Mouse (Mus musculus): ENCODE results near the gene Erf.

The Erf gene

DNA sequence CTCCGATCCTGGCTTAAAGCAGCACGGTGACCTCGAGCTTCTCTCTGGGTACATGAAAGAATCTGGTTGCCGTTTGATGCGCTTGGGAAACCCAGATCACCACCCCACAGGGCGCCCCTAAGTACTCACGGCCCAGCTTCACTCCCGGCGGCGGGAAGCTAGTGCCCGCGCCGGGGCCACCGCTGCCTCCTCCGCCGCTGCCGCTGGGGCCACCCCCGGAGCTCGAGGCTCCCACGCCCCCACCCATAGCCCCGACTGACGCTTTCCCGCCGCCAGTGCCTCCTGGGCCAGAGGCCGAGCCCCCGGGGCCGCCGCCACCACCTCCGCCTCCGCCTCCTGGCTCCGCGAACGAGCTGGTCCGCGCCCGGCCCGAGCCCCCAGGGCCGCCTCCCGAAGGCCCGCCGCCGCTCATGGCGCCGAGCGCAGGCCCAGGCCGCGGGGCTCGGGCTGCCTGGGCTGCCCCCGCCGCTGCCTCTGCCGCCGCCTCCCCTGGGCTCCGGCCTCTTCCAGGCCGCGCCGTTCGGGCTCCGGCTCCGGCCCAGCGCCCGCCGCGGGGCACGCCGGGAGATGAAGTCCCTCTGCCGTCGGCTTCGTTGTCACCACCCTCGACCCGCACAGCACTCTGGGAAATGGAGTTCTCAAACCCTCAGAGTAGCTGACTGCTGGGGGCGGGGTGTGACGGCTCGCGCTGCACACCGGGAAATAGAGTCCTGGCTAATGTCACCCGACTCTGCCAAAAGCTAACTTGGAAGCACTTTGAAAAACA is 13.1 kb downstream of the Erf start, which contains the start of gene Gsk3a:
TSS of gene Gsk3a (minus strand) at position 603 of the 766 bp plus-strand sequence.
- peak; percentile 99 for DNase-seq

DNA sequence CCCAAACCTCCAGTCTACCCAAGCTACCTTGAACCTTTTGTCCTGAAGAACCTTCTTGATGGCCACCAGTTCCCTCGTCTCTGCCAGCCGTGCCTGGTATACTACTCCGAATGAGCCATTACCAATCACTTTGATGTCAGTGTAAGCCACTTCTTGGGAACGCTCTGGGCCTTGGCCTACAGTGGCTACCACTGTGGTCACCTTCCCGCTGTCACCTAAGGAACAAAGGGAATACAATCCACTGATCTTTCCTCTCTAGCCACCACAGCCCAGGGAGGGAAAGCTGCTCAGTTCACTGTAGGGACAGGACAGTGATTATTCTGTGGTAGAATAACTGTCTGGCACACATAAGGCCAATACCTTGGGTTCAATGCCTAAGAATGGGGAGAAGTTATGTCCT is 15.0 kb downstream of the Erf start:
- DNase-seq, result no peak

DNA sequence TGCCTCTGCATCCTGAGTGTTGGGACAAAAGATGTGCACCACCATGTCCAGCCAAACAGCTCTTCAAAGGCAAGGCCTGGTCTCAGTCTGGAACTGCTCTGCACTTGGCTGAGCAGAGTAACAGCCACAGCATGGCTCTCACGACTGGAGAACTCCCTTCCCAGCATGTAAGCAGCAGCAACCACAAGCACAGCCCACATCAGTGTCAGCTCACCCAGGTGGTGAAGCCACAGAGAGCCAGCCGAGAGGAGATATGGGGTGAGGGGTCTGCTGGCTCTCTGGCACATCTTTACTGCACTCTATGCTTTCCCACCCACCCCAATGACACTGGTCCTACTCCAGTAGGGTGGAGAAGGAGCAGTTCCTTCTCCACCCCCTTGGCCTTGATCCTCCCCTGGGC is 17.5 kb downstream of the Erf start:
- DNase-seq, result no peak

DNA sequence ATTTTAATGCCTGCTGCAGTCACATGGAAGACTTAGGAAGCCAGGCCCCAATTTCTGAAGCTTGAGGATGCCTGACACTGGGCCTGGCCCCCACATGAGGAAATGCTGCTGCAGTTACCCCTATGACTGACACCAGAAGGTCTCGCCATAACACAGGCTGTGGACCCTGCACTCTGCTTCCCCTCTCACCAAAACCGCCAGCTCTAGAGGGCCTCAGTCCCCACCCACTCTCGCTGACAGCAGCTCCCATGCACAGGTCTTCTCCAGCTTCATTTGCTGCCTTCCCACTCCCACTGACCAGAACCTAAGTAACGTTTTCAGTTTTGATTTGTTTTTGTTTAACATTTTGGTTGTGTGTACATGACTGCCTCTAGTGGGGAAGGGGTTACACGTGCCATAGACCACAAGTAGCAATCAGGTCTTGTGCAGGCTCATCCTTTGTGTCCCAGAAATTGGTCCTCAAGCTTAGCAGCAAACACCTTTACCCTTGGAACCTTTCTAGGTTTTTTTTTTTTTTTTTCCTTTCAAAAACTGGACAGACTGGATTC is 18.4 kb downstream of the Erf start:
- no peak for DNase-seq

DNA sequence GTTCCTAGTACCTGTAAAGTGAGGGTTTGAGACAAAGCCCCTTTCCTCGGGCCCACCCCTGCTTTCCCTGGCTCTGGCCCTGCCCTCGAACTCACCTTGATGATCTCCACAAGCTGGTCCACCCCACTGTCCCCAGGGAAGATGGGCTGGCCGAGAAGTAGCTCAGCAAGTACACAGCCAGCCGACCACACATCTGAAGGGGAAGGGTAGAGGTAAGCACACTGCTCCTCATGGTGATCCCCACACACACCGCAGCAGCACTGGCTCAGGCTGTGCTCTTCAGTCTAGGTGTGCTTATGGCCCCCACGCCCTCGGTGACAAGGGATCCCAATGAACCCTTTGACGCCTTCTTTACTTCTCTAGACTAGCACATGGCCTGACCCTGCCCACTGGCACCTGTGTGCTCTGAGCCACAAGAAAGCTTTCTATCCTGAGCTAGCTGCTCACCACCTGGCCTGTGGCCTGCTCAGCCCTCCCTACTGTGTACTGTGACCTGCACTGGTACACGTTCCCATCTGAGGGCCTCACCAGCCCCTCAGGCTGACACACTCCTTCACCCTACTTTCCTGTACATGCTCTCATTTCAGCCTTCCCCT is 19.8 kb downstream of the Erf start:
- DNase-seq, result no peak

DNA sequence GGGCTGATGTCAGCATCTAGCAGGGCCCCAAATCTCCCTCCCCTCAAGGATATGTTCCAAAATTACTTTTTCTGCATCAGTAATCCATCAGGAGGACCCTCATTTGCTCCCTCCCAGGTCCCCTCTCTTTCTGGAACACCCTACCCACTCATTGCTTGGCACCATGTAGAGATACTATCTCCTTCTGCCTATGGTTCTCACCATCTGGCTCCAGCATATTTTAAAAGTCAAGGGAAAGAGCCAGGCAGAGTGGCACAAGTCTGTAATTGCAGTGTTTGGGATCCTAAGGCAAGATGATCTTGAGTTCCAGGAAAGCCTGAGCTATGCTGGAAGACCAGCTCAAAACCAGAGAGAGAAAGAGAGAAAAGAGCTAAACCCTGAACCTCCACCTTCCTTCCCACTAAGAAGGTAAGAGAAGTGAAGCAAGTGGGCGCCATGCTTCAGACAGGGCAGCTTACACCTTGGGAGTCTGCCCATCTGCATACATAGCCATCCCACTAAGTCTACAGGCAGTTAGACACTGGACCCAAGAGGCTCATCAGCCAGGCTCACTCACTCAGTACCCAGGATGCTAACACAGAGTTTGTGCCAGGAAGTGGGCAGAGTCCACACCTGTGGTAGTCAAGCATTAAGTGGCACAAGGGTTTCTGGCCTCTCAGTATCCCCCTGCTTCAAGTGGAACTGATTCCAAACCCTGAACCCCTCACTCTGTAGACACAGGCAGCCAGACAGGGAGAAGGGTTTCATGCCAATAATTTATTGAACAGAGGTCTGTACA is 22.8 kb downstream of the Erf start:
- DNase-seq, result no peak

DNA sequence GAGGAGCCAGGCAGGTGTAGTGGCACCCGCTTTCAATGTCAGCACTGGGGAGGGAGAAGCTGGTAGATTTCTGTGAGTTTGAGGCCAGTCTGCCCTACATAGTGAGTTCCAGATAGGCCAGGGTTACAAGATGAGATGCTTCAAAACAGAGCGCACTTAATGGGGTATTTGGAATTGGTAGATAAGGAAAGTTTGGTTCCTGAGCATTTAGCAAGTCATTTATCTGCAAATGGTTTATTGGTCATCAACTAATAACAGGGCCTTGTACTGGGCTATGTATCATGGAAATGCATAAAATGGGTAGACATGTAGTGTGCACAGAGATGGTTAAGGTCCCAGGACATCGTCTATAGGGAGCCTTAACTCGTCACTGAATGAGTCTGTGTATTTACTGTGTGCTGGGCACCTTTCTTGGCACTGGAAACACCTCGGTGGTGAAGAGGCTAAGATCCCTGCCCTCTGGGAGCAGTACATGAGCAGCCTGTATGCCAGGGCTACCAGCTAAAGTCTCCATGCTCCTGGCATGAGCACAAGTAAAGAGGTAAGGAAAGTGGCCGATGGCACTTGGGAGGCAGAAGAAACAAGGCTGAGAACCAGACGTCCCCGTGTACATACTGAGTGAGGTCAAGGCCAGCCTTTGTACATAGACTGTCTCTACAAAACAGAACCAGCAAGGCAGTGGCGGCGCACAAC is 28.1 kb downstream of the Erf start:
- no peak for DNase-seq

DNA sequence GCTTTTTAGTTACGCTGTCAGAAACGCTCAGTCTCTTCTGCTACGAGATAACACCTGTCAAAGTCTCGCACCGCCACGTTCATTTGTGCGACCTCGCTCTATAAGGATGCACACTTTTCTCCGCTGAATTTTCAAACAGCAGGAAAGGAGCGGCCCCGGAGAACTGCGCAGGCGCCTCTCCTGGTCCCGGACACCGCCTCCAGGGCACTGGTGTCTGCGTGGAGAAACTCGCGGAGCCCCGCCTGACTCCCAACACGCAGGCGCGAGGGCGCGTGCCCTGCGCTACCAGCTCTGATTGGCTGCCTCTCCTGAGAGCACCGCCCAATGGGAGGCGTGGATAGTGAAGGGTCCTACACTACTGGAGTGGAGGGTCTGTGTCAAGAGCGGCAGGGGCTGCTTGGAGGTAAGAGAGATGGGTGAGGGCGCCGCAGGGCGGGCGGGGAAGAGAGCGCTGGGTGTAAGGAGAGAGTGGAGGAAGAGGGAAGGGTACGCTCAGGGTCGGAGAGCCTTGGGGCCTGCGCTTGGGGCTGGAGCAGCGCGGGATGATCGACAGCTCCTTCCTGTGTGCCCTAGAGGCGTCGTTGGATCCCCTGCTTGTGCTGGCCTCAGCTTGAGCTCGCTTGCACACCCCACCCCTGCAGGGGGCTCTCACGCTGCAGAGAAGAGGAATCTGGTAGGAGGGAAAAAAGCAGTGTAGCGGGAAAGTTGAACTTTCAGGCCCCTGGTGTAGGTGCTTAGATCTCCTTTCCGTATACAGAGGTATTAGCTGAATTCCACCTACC is 29.3 kb downstream of the Erf start, which contains the start of gene Zfp526:
TSS of gene Zfp526 (plus strand) at position 324 of the 782 bp plus-strand sequence.
- peak; percentile 100 for DNase-seq

DNA sequence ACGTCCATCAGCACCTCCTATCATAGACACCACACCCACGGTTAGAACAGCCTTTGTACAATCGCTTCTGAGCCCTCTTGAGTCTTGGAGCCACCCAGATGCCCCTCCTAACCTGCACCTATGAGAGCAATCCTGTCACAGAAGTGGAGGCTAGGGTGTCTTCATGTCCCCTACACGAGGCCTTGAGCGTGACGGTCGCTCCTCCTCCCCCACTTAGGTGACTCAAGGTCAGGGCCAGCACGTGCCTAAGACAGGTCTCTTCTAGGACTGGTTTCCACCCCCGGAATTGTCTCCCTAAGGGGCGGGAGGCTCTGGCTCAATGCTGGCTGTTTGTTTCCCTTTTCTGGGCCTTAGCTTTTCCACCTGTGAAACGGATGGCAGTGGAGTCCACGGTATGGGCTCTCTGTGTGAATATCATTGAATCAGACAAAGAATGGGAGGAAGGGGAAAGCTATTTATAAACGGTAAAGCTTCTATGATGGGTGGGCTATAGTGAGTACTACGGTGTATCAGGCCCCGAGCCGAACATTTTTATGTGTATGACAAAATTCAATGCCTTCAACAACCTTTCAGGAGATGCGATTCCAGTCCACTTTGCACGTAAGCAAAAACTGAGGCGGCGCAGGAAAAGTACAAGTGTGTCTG is 30.0 kb downstream of the Erf start, which contains the start of gene Dedd2:
TSS of gene Dedd2 (minus strand) at position 159 of the 645 bp plus-strand sequence.
- DNase-seq, result no peak

DNA sequence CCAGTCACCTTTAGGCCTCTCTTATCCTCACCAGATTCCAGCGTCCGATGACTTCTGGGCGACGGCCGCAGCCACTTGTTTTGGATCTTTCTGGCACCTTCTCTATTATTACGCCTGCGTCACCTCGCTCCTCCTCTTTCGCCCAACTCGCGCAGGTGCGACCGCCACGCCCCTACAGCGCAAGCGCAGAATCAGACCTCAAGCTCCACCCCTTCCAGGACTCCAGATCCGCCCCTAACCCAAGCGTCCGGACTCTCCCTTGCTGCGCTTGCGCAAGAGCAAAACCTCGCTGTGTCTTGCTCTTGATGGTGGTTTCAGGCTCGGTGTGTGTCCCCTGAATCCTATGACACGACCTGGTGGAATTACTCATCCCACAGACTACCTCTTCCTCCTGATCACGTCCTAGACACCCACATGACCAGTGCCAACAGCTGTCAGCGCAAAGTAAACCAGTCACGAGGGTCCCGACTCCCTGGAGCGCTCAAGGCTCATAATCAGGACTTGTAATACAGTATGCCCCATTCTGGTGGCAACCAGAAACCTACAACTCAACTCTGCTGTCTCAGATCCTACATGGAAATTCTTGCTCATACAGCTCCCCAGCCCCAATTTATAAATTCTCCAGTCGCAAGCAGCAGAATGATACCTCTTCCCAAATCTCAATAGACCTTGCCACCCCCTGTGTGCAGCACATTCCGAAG is 30.7 kb downstream of the Erf start:
- DNase-seq, result peak; percentile 96

DNA sequence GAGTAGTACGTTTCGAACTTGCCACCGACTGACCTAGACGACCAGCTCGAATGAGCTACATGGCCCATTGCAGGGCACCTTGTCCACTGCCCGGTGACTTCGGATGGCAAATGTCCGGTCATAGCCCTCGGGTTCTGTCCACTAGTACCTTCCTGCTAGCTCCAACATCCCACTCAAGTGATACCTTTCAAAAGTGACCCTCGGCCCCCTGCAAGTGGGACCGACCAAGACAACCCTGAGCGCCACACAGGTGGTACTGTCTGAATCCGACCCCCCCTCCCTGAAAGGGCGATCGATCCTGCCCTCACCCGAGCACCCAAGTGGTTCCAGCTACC is 31.2 kb downstream of the Erf start:
- DNase-seq, result no peak

DNA sequence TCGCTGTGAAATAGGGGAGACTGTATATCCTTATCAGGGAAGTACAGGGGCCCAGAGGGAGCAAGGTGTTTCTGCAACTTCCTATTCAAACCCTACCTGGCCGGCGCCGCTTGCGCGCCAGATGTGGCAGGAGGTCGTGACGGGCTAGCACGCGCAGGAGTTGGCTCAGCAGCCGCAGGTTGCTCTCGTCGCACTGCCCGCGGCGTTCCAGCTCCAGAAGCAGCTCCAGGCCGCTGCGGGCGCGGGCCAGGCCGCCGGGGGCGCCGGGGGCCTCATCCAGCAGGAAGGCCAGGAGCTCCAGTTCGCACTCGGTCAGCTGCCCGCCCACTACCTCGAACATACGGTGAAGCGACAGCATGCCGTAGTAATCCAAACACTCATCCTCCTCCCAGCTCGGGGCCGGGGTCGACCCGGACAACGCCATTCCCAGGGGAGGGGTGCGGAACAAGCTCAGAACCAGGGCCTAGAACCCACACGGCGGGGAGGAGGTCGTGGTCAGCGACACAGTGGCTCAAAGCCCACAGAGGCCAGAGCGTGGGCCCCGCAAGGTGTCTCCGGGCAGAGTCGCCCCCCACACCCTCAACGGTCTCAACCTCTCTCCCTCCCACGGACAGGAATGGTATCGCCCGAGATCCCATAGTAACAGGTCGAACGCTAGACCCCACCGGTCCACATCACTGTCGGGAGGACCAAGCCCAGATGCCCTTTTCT is 31.7 kb downstream of the Erf start:
- DNase-seq, result peak; percentile 84

DNA sequence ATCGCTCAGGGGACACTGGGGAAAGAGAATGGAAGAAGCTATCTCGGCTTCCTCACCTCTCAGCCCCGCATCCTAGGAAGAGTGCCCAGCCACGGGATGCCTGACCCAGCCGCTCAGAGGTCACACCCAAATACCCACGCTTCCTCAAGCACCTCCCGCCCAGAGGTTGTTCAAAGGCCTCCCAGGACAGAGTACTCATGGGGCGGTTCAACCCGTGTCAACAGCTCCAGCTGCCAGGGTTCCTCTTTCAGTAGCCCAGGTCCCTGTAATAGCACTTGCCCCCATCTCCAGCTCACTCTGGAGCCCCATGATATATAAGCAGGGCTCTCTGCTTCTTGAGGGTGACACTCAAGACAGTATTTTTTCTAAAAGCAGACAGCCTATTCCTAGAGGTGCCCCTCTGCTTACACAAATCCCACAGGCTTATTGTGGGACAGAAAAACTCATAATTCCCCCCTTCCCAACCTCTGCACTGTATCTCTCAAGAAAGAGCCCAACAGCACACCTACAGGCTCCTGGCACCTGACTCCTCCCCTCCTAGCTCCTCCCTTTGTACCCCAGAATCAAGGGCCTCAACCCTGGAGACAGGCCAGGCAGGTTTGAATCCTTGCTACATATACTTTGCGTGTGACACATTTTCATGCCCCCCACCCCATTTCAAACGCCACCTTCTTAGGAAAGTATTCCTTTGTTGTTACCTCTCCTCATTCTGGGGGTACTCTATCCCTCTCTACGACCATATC is 32.7 kb downstream of the Erf start:
- DNase-seq, result no peak

DNA sequence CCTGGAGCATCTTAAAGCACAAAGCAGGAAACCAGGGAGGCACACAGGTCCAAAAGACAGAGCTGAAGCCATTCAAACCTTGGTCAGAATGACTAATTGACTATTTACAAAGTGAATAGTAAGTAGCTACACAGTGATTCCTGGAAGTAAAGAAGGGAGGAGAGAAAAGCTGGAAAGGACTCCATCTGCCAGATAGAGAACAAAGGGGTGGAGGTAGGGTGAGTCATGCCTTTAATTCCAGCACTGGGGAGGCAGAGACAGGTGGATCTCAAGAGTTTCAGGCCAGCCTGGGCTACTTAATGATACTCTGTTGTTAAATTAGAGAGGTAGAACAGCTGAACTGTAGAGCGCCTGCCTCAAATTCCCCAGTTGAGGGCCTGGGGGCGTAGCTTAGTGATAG is 36.4 kb downstream of the Erf start:
- DNase-seq, result no peak

DNA sequence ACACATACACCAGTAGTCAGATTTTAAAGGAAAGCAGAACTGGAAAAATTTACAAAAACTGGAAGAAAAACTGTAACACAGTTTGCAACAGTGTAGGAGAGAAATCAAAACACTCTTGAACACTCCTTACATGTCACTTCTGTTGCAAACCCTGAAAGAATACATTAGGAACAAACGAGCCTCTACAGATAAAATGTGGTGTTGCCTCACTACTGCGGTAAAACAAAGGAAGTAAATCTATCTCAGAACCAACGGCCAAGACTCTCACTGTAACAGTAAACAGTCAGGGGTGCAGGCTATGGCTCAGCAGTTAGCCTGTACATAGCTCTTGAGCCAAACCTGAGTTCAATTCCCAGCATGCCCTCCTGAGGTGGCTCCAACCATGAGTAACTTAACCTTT is 37.5 kb downstream of the Erf start:
- DNase-seq, result no peak

DNA sequence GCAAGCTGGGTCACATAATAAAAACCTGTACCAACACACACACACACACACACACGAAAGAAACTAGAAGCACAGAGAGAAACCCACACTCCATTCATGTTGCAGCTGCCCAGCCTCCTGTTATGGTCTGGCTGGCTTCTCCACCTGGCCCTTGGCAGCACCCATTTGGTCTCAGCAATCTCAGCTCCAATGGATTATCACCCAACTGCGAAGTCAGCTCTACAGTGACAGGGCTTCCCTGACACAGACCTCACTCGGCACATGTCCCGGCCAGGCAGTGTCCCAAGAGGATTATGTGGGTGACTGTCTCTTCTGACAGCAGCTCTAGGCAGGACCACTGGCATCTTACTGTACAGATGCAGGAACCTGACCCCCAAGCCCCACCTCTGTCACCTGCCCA is 40.1 kb downstream of the Erf start:
- no peak for DNase-seq

DNA sequence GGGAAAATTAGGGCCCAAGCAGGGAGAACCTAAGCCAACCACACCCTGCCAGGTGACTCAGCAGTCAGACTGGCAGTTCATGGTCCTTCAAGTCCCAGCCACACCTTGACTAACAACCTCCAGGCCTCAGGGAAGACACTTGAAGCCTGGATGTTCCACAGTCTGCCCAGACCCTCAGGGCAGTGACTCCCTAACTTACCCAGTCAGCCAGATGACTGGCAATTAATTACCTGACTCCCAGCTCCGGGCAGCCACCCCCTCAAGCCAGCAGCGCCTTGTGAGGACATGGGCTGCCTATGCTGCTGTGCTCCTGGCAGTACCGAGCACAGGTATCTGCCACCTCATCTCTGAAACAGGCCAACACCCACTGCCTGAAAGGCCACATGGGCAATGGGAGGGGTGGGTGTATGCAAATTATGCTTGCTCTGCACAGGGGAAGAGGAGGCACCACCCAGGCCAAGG is 41.4 kb downstream of the Erf start:
- DNase-seq, result no peak

DNA sequence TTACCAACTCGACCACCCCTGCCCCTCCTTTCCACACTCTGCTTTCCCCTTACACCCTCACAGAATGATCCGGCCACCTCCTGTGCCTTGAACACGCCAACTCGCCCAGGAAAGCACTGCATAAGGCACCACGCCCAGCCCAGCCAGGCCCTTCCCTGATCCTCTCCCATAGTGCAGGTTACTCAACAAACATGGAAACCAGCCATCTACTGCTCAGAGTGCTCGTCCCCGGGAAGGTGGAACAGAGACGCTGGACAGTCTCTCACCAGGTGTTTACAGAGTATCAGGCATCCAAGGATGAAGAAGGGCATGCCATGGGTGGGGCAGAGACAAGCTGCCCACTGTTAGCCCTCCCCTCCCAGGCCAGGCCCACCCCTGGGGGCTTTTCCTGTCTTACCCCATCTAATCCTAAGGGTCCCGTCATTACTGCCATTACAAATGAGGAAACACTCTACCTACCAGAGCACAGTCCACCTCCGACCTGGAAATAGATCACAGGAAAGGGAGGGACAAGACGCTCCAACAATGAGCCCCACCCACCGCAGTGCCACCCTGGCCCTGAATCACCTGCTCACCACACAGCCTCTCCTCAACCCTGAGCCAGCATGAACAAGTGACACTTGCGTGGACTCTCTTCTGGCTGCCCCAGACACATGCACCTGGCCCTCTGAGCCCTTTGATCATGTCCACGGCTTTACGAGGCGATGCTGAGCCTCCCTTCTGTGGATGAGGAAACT is 44.3 kb downstream of the Erf start:
- no peak for DNase-seq

Data from embryo, embryonic 11 days (tissue).